Mouse (Mus musculus) CH12.LX (cell line): ENCODE results near the gene Slc6a17.

Experiments
- MAZ ChIP-seq: IDR thresholded peaks from 2 replicates; pipeline ENCODE4 v1.6.1; 2012; ENCODE audit warnings: low read depth, mild to moderate bottlenecking, inconsistent platforms, low read length, improper control_type of control experiment, moderate library complexity
- MXI1 ChIP-seq: IDR thresholded peaks from 2 replicates; pipeline ENCODE4 v1.6.1; 2011; ENCODE audit warnings: mild to moderate bottlenecking, low read depth, low read length, improper control_type of control experiment
- POLR2A ChIP-seq: IDR thresholded peaks from 2 replicates; pipeline ENCODE4 v1.6.1; 2011; ENCODE audit warnings: low read depth, mild to moderate bottlenecking, improper control_type of control experiment, low read length

DNA sequence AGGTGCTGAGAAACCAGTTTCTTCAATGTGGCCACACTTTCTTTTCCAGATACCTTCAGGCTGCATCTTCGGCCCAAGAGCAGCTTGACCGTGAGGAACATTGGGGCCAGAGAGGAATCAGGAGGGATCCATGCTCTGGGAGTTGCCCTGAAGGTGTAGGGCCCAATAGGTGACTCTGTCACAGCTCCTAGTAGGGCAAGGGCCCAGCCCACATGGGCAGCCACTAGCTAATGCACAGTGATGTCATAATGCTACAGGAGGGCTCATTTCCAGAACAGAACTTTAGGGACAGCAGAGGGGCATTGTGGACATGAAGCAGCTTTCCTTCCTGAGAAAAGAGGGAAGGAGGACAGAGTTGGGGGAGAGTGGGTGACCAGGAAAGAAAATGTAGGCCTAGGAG lies 37.0 kb upstream of the Slc6a17 start, which contains the start of gene Ubl4b:
- TF ChIP-seq POLR2A (no peak), MAZ (no peak), MXI1 (no peak)
